In genomic region chr4:116175136-116175535, GRCm38 (mm10) we compare ENCODE assay signal across 16 mouse cellular contexts. TPM values are rescaled to one million over a fixed set of nuclear protein-coding genes. Genes with fewer than 3 reads are reported as not detected.
DNase-seq lines count a peak whose midpoint lies in the region; ATAC-seq and TF ChIP-seq lines count a peak whose summit lies in the region.
"Had no signal": no experiment of that assay in that cellular context is flagged by ENCODE, and none has a peak within 500 bp of the region (broad histone marks: within the 10 kb centered on the region; RNA-seq: fewer than 3 reads in every experiment).

No protein-coding gene starts in this region.

- H3K4me2 ChIP-seq in heart, embryonic 16.5 days (ENCODE audit: low read depth, low read length): no peak overlapping the region
- no peak overlapping the region; the same call in 1 of the 2 replicates for H3K4me2 ChIP-seq in liver, embryonic 11.5 days
- H3K4me2 ChIP-seq: midbrain, embryonic 12.5 days had no signal

- no peak for TF ChIP-seq CTCF in cerebellum, adult 2 months (IDR thresholded peaks at IDR 0.05; ENCODE audit: borderline replicate concordance, insufficient read depth, low read depth, low read length)

- no peaks in the 10 kb centered on the region for H3K9me3 ChIP-seq in heart, embryonic 16.5 days (replicated peaks; ENCODE audit: control insufficient read depth, low read length)
- H3K9me3 ChIP-seq in liver, embryonic 11.5 days (ENCODE audit: control insufficient read depth, low read length): no peaks in the 10 kb centered on the region
- H3K9me3 ChIP-seq in limb, embryonic 10.5 days (replicated peaks): no peaks in the 10 kb centered on the region
- H3K9me3 ChIP-seq: liver, embryonic 15.5 days; midbrain, embryonic 12.5 days had no signal

- no peak for DNase-seq in cerebellum, adult 2 months
- no peak for DNase-seq in cerebellum, postnatal 25 days
- no peak for DNase-seq in heart, adult 8-10 months (ENCODE audit: low spot score)
- DNase-seq in liver, embryonic 11.5 days (ENCODE audit: low spot score): no peak
- DNase-seq in liver: no peak
- DNase-seq in limb, embryonic 10.5 days (ENCODE audit: low spot score): no peak
- DNase-seq in embryo, embryonic 11 days: no peak
- DNase-seq: adrenal gland, adult 8-10 months; thymus, adult 2 months had no signal

- H3K9ac ChIP-seq in heart, embryonic 16.5 days (ENCODE audit: low read length): peak overlapping the region; percentile 27; the same call in 1 of the 2 replicates
- H3K9ac ChIP-seq in liver, embryonic 11.5 days (ENCODE audit: low read depth, low read length): 0 out of 2 replicates have a peak overlapping the region, but pooled peaks have one; percentile 14
- H3K9ac ChIP-seq: liver, embryonic 15.5 days; midbrain, embryonic 12.5 days had no signal

- H3K27ac ChIP-seq in cerebellum, adult 2 months (ENCODE audit: insufficient read depth, low read length): peak overlapping the region; percentile 99
- H3K27ac ChIP-seq in heart, embryonic 16.5 days (ENCODE audit: low read length): peak overlapping the region; percentile 86
- no peak overlapping the region for H3K27ac ChIP-seq in liver, embryonic 11.5 days (ENCODE audit: low read depth, low read length)
- H3K27ac ChIP-seq in limb, embryonic 10.5 days: peak overlapping the region; percentile 17; the same call in 1 of the 2 replicates
- H3K27ac ChIP-seq: liver, embryonic 15.5 days; midbrain, embryonic 12.5 days had no signal

- no peaks in the 10 kb centered on the region for H3K36me3 ChIP-seq in heart, embryonic 16.5 days (ENCODE audit: control insufficient read depth, insufficient read depth)
- no peaks in the 10 kb centered on the region for H3K36me3 ChIP-seq in liver, embryonic 11.5 days (ENCODE audit: control insufficient read depth, insufficient read depth, low read length)
- no peaks in the 10 kb centered on the region for H3K36me3 ChIP-seq in limb, embryonic 10.5 days
- H3K36me3 ChIP-seq: liver, embryonic 15.5 days; midbrain, embryonic 12.5 days had no signal

- ATAC-seq in heart, embryonic 16.5 days (replicated peaks; ENCODE audit: extremely low read depth, insufficient read depth, low FRiP score): no peak
- no peak for ATAC-seq in liver, embryonic 11.5 days (replicated peaks; ENCODE audit: low FRiP score)

- no peaks in the 10 kb centered on the region for H3K27me3 ChIP-seq in cerebellum, adult 2 months (ENCODE audit: control insufficient read depth, insufficient read depth, low read length)
- no peaks in the 10 kb centered on the region for H3K27me3 ChIP-seq in heart, embryonic 16.5 days (ENCODE audit: control insufficient read depth, insufficient read depth, low read length)
- H3K27me3 ChIP-seq in liver, embryonic 11.5 days (replicated peaks; ENCODE audit: control insufficient read depth, insufficient read depth, low read length): peaks cover 2% of the 10 kb centered on the region; the same call in 1 of the 2 replicates
- H3K27me3 ChIP-seq in limb, embryonic 10.5 days (ENCODE audit: low read depth, poor library complexity, severe bottlenecking): no peaks in the 10 kb centered on the region
- H3K27me3 ChIP-seq: midbrain, embryonic 12.5 days had no signal

- peak overlapping the region; percentile 82 for H3K4me3 ChIP-seq in cerebellum, adult 2 months (replicated peaks; ENCODE audit: insufficient read depth, low read depth, low read length)
- no peak overlapping the region for H3K4me3 ChIP-seq in heart, embryonic 16.5 days (ENCODE audit: low read length)
- no peak overlapping the region for H3K4me3 ChIP-seq in liver, embryonic 11.5 days (ENCODE audit: low read depth, low read length)
- no peak overlapping the region for H3K4me3 ChIP-seq in limb, embryonic 10.5 days
- H3K4me3 ChIP-seq: liver, embryonic 15.5 days; midbrain, embryonic 12.5 days had no signal

- TF ChIP-seq POLR2A in cerebellum, adult 2 months (IDR thresholded peaks at IDR 0.05; ENCODE audit: borderline replicate concordance, insufficient read depth, low read length): no peak

- H3K4me1 ChIP-seq in cerebellum, adult 2 months (ENCODE audit: control insufficient read depth, insufficient read depth, low read length): peaks cover 27% of the 10 kb centered on the region
- H3K4me1 ChIP-seq in heart, embryonic 16.5 days (ENCODE audit: control insufficient read depth, insufficient read depth, low read length): peaks cover 35% of the 10 kb centered on the region
- H3K4me1 ChIP-seq in liver, embryonic 11.5 days (replicated peaks; ENCODE audit: control insufficient read depth, insufficient read depth, low read length): peaks cover 27% of the 10 kb centered on the region
- peaks cover 35% of the 10 kb centered on the region for H3K4me1 ChIP-seq in limb, embryonic 10.5 days

RNA-seq across cellular contexts. Expression of gene Gm49337, which starts 2.0 kb away (rescaled TPM):
- polyA plus RNA-seq in cerebellum, adult 2 months (2012; rRNA removed): not detected in 2 replicates
- polyA plus RNA-seq in heart, embryonic 16.5 days (2015; fragmentation: Nextera tagmentation; extraction: Ambion mirVana): not detected in 2 replicates
- total RNA-seq in heart, adult 8-10 months (2022): not detected
- not detected in 2 replicates for polyA plus RNA-seq in liver, embryonic 11.5 days (2014; fragmentation: Nextera tagmentation; extraction: Ambion mirVana)
- not detected in 2 replicates for polyA plus RNA-seq in limb, embryonic 10.5 days (2016; fragmentation: Nextera tagmentation; extraction: Ambion mirVana)
- total RNA-seq: adrenal gland, adult 8-10 months; gastrocnemius, postnatal 4 days had no signal
- polyA plus RNA-seq: liver, embryonic 15.5 days; neural tube, embryonic 11.5 days; thymus, adult 2 months had no signal

RNA-seq across cellular contexts. Expression of gene 1700042G07Rik, which starts 2.0 kb away (rescaled TPM):
- not detected in 2 replicates for polyA plus RNA-seq in cerebellum, adult 2 months (2012; rRNA removed)
- polyA plus RNA-seq in heart, embryonic 16.5 days (2015; fragmentation: Nextera tagmentation; extraction: Ambion mirVana): not detected in 2 replicates
- total RNA-seq in heart, adult 8-10 months (2022): not detected
- polyA plus RNA-seq in liver, embryonic 11.5 days (2014; fragmentation: Nextera tagmentation; extraction: Ambion mirVana): not detected in 2 replicates
- not detected in 2 replicates for polyA plus RNA-seq in limb, embryonic 10.5 days (2016; fragmentation: Nextera tagmentation; extraction: Ambion mirVana)
- total RNA-seq: adrenal gland, adult 8-10 months; gastrocnemius, postnatal 4 days; layer of hippocampus, adult 8-10 months; left cerebral cortex, postnatal 14 days had no signal
- polyA plus RNA-seq: liver, embryonic 15.5 days; midbrain, embryonic 12.5 days; neural tube, embryonic 11.5 days; thymus, adult 2 months had no signal

RNA-seq across cellular contexts. Expression of gene Tspan1, which starts 7.7 kb away (rescaled TPM):
- 0.47 and 0.67 TPM in 2 replicates for polyA plus RNA-seq in cerebellum, adult 2 months (2012; rRNA removed)
- polyA plus RNA-seq in heart, embryonic 16.5 days (2015; fragmentation: Nextera tagmentation; extraction: Ambion mirVana): 1.9 and 3.2 TPM in 2 replicates
- under 1 TPM in 1 of 4 experiments, not detected in 3; 0.55 TPM for total RNA-seq in heart, adult 8-10 months (2022)
- 0.11 TPM in 1 of 2 replicates, not detected in the other for polyA plus RNA-seq in liver, embryonic 11.5 days (2014; fragmentation: Nextera tagmentation; extraction: Ambion mirVana)
- not detected in 2 replicates for polyA plus RNA-seq in limb, embryonic 10.5 days (2016; fragmentation: Nextera tagmentation; extraction: Ambion mirVana)
- total RNA-seq: adrenal gland, adult 8-10 months; gastrocnemius, postnatal 4 days; layer of hippocampus, adult 8-10 months had no signal
- polyA plus RNA-seq: liver, embryonic 15.5 days had no signal

RNA-seq across cellular contexts. Expression of gene Lurap1, which starts 24.0 kb away (rescaled TPM):
- 42.5 and 45.3 TPM in 2 replicates for polyA plus RNA-seq in cerebellum, adult 2 months (2012; rRNA removed)
- 2.3 and 2.9 TPM in 2 replicates for polyA plus RNA-seq in heart, embryonic 16.5 days (2015; fragmentation: Nextera tagmentation; extraction: Ambion mirVana)
- total RNA-seq in heart, adult 8-10 months (2022): 1 to 10 TPM; 3.6 to 5.3 (median 4.9) TPM
- polyA plus RNA-seq in liver, embryonic 11.5 days (2014; fragmentation: Nextera tagmentation; extraction: Ambion mirVana): 0.64 and 1.1 TPM in 2 replicates
- 1.6 and 2.2 TPM in 2 replicates for polyA plus RNA-seq in limb, embryonic 10.5 days (2016; fragmentation: Nextera tagmentation; extraction: Ambion mirVana)

RNA-seq across cellular contexts. Expression of gene Pik3r3, which starts 46.3 kb away (rescaled TPM):
- polyA plus RNA-seq in cerebellum, adult 2 months (2012; rRNA removed): 90.6 and 105 TPM in 2 replicates
- polyA plus RNA-seq in heart, embryonic 16.5 days (2015; fragmentation: Nextera tagmentation; extraction: Ambion mirVana): 9.0 and 11.2 TPM in 2 replicates
- 10 to 100 TPM in 3 of 4 experiments, 1 to 10 TPM in 1; 8.5 to 14.9 (median 11.9) TPM for total RNA-seq in heart, adult 8-10 months (2022)
- polyA plus RNA-seq in liver, embryonic 11.5 days (2014; fragmentation: Nextera tagmentation; extraction: Ambion mirVana): 6.3 and 6.7 TPM in 2 replicates
- 26.6 and 45.2 TPM in 2 replicates for polyA plus RNA-seq in limb, embryonic 10.5 days (2016; fragmentation: Nextera tagmentation; extraction: Ambion mirVana)
